In genomic region chr10:8973934-8974333, GRCm38 (mm10) we compare ENCODE assay signal across 8 mouse cellular contexts.
DNase-seq lines count a peak whose midpoint lies in the region; ATAC-seq and TF ChIP-seq lines count a peak whose summit lies in the region.

No protein-coding gene starts in this region.

- no peak for TF ChIP-seq EP300 in heart, adult 2 months (IDR thresholded peaks at IDR 0.05; ENCODE audit: insufficient read depth, low read depth, low read length)
- TF ChIP-seq EP300 in lung, postnatal 0 days (IDR thresholded peaks at IDR 0.05), result no peak

- H3K4me1 ChIP-seq in heart, adult 2 months (ENCODE audit: control insufficient read depth, insufficient read depth, low read length), result peaks cover 2% of the 10 kb centered on the region
- peaks cover 8% of the 10 kb centered on the region for H3K4me1 ChIP-seq in heart, embryonic 10.5 days
- no peaks in the 10 kb centered on the region for H3K4me1 ChIP-seq in lung, postnatal 0 days (ENCODE audit: insufficient read depth, low read depth, low read length)

- peak; percentile 52 for TF ChIP-seq CTCF in heart, adult 2 months (IDR thresholded peaks at IDR 0.05)
- TF ChIP-seq CTCF in brain, embryonic 14.5 days (IDR thresholded peaks at IDR 0.05; ENCODE audit: borderline replicate concordance, extremely low read depth, insufficient read depth, insufficient read length), result peak; percentile 25; the same call in 1 of the 2 replicates
- TF ChIP-seq CTCF in lung, postnatal 0 days (IDR thresholded peaks at IDR 0.05), result peak; percentile 78

- 62% methylated on average over 1 of the region's 1 CpGs for WGBS in heart, adult 2 months
- 65% methylated on average over 1 of the region's 1 CpGs for WGBS in heart, embryonic 10.5 days
- 50% methylated on average over 1 of the region's 1 CpGs for WGBS in lung, postnatal 0 days

- no peak overlapping the region for H3K4me3 ChIP-seq in heart, adult 2 months
- no peak overlapping the region for H3K4me3 ChIP-seq in heart, embryonic 10.5 days
- H3K4me3 ChIP-seq in lung, postnatal 0 days (ENCODE audit: low read depth, low read length), result no peak overlapping the region

- ATAC-seq in lung, postnatal 0 days, result peak; percentile 84

- H3K9me3 ChIP-seq in heart, embryonic 10.5 days, result no peaks in the 10 kb centered on the region
- no peaks in the 10 kb centered on the region for H3K9me3 ChIP-seq in lung, postnatal 0 days (ENCODE audit: low read length)

- no peak for DNase-seq in heart, adult 2 months
- DNase-seq in heart, embryonic 10.5 days (ENCODE audit: low spot score), result no peak
- DNase-seq in 416B (ENCODE audit: low read depth), result peak; percentile 66
- no peak for DNase-seq in brain, embryonic 14.5 days (ENCODE audit: low read depth)
- peak; percentile 82 for DNase-seq in lung, postnatal 0 days (ENCODE audit: low spot score)
- no peak for DNase-seq in left cerebral cortex, postnatal 14 days (ENCODE audit: low spot score in 2 of 2)
- no peak for DNase-seq in spleen, adult 12 weeks (ENCODE audit: low spot score)
- DNase-seq in cerebellum, adult 9-11 months, result no peak

- no peaks in the 10 kb centered on the region for H3K27me3 ChIP-seq in heart, adult 2 months (ENCODE audit: control insufficient read depth, insufficient read depth, low read length)
- no peaks in the 10 kb centered on the region for H3K27me3 ChIP-seq in heart, embryonic 10.5 days (ENCODE audit: insufficient read depth, poor library complexity, severe bottlenecking)
- H3K27me3 ChIP-seq in lung, postnatal 0 days (replicated peaks; ENCODE audit: insufficient read depth, low read length), result no peaks in the 10 kb centered on the region

- H3K79me2 ChIP-seq in heart, adult 2 months (replicated peaks; ENCODE audit: control insufficient read depth, insufficient read depth, low read length), result no peaks in the 10 kb centered on the region

- no peaks in the 10 kb centered on the region for H3K36me3 ChIP-seq in heart, adult 2 months (ENCODE audit: control insufficient read depth, insufficient read depth, low read length)
- no peaks in the 10 kb centered on the region for H3K36me3 ChIP-seq in heart, embryonic 10.5 days
- no peaks in the 10 kb centered on the region for H3K36me3 ChIP-seq in lung, postnatal 0 days (ENCODE audit: insufficient read depth, low read length)

- no peak for TF ChIP-seq POLR2A in heart, adult 2 months (IDR thresholded peaks at IDR 0.05; ENCODE audit: insufficient read depth, low read depth, low read length)
- no peak for TF ChIP-seq POLR2A in brain, embryonic 14.5 days (IDR thresholded peaks at IDR 0.05; ENCODE audit: borderline replicate concordance, extremely low read depth, insufficient read depth, insufficient read length, poor library complexity, severe bottlenecking)

- no peak overlapping the region for H3K4me2 ChIP-seq in lung, postnatal 0 days (replicated peaks; ENCODE audit: low read depth, low read length)

- no peak overlapping the region for H3K27ac ChIP-seq in heart, adult 2 months
- no peak overlapping the region for H3K27ac ChIP-seq in heart, embryonic 10.5 days
- no peak overlapping the region for H3K27ac ChIP-seq in lung, postnatal 0 days (ENCODE audit: low read length)

- no peak overlapping the region for H3K9ac ChIP-seq in heart, adult 2 months (ENCODE audit: low read depth, low read length)
- no peak overlapping the region for H3K9ac ChIP-seq in lung, postnatal 0 days (replicated peaks; ENCODE audit: low read depth)

- intact Hi-C loops in heart, adult 2 months (cut with DNase I), result loop anchor here (2.0 to 5.0 kb wide), 3 partner anchors 87 to 231 kb away; partner anchors contain the start of gene Sash1
- intact Hi-C loops in left cerebral cortex, postnatal 14 days (cut with DNase I), result no loop called here

Comparison
In these comparisons a context has a peak if more than half of its experiments do, and no peak if none do; other contexts are left out.
1. DNase-seq: peak in 416B (single experiment) and lung, postnatal 0 days (single experiment); none in heart, adult 2 months (0 of 2), heart, embryonic 10.5 days (single experiment), brain, embryonic 14.5 days (single experiment), left cerebral cortex, postnatal 14 days (0 of 2), spleen, adult 12 weeks (single experiment) and cerebellum, adult 9-11 months (single experiment).
2. CTCF ChIP-seq: peak in every context shown above with its lines; median percentile 78 in lung, postnatal 0 days; 52 in heart, adult 2 months; 25 in brain, embryonic 14.5 days.